Mouse (Mus musculus): ENCODE results near the gene Foxp1. TPM values are rescaled to one million over a fixed set of nuclear protein-coding genes. Genes with fewer than 3 reads are reported as not detected.

Foxp1 gene
- polyA plus RNA-seq, 1 experiment from 2014 or later = 74.0 TPM

GRCm38 (mm10) chr6:99026635-99027541 lies 495.6 kb downstream of the Foxp1 start:
- no peak for ATAC-seq (ENCODE audit: low read depth)
- H3K36me3 ChIP-seq = no peaks in the 10 kb centered on the region
- WGBS = 10% methylated on average over 19 of the region's 19 CpGs
- H3K4me1 ChIP-seq (replicated peaks) = peaks cover 67% of the 10 kb centered on the region
- no peaks in the 10 kb centered on the region for H3K9me3 ChIP-seq
- peak overlapping the region; percentile 90 for H3K27ac ChIP-seq (replicated peaks)
- H3K27me3 ChIP-seq = peaks cover 4% of the 10 kb centered on the region; the same call in 1 of the 2 replicates
- peak overlapping the region; percentile 66 for H3K4me3 ChIP-seq
- H3K4me2 ChIP-seq = peak overlapping the region; percentile 88
- H3K9ac ChIP-seq = peak overlapping the region; percentile 86

GRCm38 (mm10) chr6:99026040-99026439 lies 496.5 kb downstream of the Foxp1 start:
- peak overlapping the region; percentile 39; the same call in 1 of the 2 replicates for H3K9ac ChIP-seq
- no peaks in the 10 kb centered on the region for H3K9me3 ChIP-seq
- H3K4me1 ChIP-seq (replicated peaks) = peaks cover 67% of the 10 kb centered on the region
- no peaks in the 10 kb centered on the region for H3K36me3 ChIP-seq
- H3K4me2 ChIP-seq = peak overlapping the region; percentile 33
- H3K27ac ChIP-seq (replicated peaks) = no peak overlapping the region
- WGBS = 24% methylated on average over 3 of the region's 3 CpGs
- H3K27me3 ChIP-seq = peaks cover 4% of the 10 kb centered on the region; the same call in 1 of the 2 replicates
- H3K4me3 ChIP-seq = peak overlapping the region; percentile 13
- ATAC-seq (ENCODE audit: low read depth) = no peak

- Histone ChIP-seq H3K36me3 (no peaks in the 10 kb centered on the region), H3K27ac (replicated peaks) (peak overlapping the region; percentile 33; the same call in 1 of the 2 replicates), H3K9me3 (no peaks in the 10 kb centered on the region), H3K4me2 (peak overlapping the region; percentile 33), H3K9ac (peak overlapping the region; percentile 31; the same call in 1 of the 2 replicates), H3K4me3 (peak overlapping the region; percentile 13; the same call in 1 of the 2 replicates), H3K27me3 (peaks cover 16% of the 10 kb centered on the region; the same call in 1 of the 2 replicates), H3K4me1 (replicated peaks) (peaks cover 74% of the 10 kb centered on the region)
- ATAC-seq (ENCODE audit: low read depth) = no peak
- WGBS = 7% methylated on average over 9 of the region's 9 CpGs
Observed at GRCm38 (mm10) chr6:99024588-99024987, 497.9 kb downstream of the Foxp1 start.

DNA sequence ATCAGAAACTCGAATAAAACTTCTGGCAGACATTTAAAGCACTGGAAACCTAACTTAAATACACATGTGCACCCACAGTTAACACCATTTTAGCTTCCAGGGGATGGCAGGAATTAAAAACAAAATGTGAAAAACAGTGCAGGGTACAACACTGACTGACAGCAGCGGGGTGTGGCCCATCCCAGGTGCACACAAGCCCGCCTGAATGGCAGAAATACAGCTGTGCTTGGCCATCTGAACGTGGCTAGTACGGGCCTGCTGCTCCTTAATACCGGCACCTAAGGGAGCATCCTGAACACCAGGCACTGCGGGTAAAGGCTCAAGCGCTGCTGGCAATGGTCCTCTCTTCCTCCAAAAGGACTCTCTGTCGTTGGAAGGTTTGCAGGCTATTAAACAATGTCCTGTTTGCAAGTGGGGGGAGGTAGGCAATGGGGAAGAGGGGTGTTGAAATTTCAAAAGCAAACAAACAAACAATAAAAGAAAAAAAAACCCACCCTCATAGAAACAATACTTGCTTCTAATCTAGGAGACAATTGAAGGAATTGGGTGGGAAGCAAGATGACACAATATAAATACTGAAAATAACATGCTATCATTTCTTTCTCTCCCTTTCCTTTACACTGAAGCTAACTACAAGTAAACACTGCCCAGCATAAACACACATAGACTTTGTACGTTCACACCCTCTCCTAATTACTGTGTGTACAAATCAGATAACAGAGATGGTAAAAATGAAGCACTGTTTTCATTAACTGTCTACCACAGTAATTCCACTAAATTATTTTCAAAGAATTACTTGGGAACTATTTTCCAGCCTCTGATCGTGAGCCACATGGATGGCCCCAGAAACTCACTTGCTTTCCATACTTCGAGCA lies 501.7 kb downstream of the Foxp1 start:
- 0 out of 2 replicates have a peak overlapping the region, but pooled peaks have one; percentile 9 for H3K27ac ChIP-seq (replicated peaks)
- H3K36me3 ChIP-seq = no peaks in the 10 kb centered on the region
- H3K27me3 ChIP-seq = peaks cover 35% of the 10 kb centered on the region
- peak overlapping the region; percentile 26 for H3K4me2 ChIP-seq
- H3K4me3 ChIP-seq = no peak overlapping the region
- 47% methylated on average over 12 of the region's 12 CpGs for WGBS
- no peak for ATAC-seq (ENCODE audit: low read depth)
- no peak overlapping the region for H3K9ac ChIP-seq
- H3K9me3 ChIP-seq = no peaks in the 10 kb centered on the region
- peaks cover 63% of the 10 kb centered on the region for H3K4me1 ChIP-seq (replicated peaks)

- H3K4me1 ChIP-seq (replicated peaks) = peaks cover 62% of the 10 kb centered on the region
- no peaks in the 10 kb centered on the region for H3K36me3 ChIP-seq
- no peak overlapping the region for H3K9ac ChIP-seq
- peak; percentile 75 for ATAC-seq (ENCODE audit: low read depth)
- H3K27ac ChIP-seq (replicated peaks) = peak overlapping the region; percentile 54; the same call in 1 of the 2 replicates
- 23% methylated on average over 8 of the region's 8 CpGs for WGBS
- H3K4me2 ChIP-seq = peak overlapping the region; percentile 26
- H3K9me3 ChIP-seq = no peaks in the 10 kb centered on the region
- H3K4me3 ChIP-seq = no peak overlapping the region
- H3K27me3 ChIP-seq = peaks cover 41% of the 10 kb centered on the region
Observed at GRCm38 (mm10) chr6:99019716-99020115, 502.8 kb downstream of the Foxp1 start.

GRCm38 (mm10) chr6:99019266-99019665 lies 503.3 kb downstream of the Foxp1 start:
- no peak overlapping the region for H3K9ac ChIP-seq
- no peaks in the 10 kb centered on the region for H3K9me3 ChIP-seq
- H3K27ac ChIP-seq (replicated peaks) = peak overlapping the region; percentile 54; the same call in 1 of the 2 replicates
- H3K36me3 ChIP-seq = no peaks in the 10 kb centered on the region
- WGBS = 11% methylated on average over 9 of the region's 9 CpGs
- H3K4me3 ChIP-seq = no peak overlapping the region
- peak overlapping the region; percentile 26 for H3K4me2 ChIP-seq
- H3K27me3 ChIP-seq = peaks cover 43% of the 10 kb centered on the region
- peak; percentile 64; the same call in 1 of the 2 replicates for ATAC-seq (ENCODE audit: low read depth)
- peaks cover 62% of the 10 kb centered on the region for H3K4me1 ChIP-seq (replicated peaks)

DNA sequence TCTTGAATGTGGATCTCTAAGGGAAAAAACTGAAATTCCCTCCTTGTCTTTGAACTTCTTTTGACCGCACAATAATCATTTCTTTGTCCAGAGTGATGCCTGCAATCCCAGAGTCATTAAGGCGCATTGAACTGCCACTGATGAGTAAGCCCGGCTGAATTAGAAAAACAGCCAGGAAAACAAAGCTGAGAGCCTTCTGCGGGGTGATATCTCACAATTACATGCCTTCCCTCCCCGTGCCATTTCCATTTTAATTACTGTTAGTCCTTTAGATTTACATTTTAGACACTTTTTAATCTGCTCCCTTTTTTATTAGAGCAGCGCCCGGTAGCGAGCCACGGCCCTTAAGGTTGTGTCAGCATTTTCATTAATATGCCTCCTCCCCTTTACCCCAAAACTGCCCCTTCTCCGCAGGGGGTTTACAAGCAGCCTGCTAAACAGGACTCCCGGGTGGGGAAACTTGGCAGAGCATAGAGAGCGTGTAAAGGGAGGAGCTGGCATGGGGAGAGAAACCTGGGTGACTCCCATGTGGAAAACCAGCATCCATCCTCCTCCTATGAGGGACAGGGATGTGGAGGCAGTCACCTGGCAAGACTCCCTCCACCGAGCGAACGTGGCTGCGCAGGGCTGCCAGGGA lies 508.5 kb downstream of the Foxp1 start:
- Histone ChIP-seq H3K4me3 (no peak overlapping the region), H3K36me3 (no peaks in the 10 kb centered on the region), H3K9me3 (no peaks in the 10 kb centered on the region), H3K4me2 (peak overlapping the region; percentile 17), H3K27me3 (peaks cover 43% of the 10 kb centered on the region), H3K9ac (peak overlapping the region; percentile 6; the same call in 1 of the 2 replicates), H3K4me1 (replicated peaks) (peaks cover 56% of the 10 kb centered on the region), H3K27ac (replicated peaks) (peak overlapping the region; percentile 57; the same call in 1 of the 2 replicates)
- peak; percentile 70 for ATAC-seq (ENCODE audit: low read depth)
- whole genome bisulfite sequencing = 8% methylated on average over 16 of the region's 16 CpGs

DNA sequence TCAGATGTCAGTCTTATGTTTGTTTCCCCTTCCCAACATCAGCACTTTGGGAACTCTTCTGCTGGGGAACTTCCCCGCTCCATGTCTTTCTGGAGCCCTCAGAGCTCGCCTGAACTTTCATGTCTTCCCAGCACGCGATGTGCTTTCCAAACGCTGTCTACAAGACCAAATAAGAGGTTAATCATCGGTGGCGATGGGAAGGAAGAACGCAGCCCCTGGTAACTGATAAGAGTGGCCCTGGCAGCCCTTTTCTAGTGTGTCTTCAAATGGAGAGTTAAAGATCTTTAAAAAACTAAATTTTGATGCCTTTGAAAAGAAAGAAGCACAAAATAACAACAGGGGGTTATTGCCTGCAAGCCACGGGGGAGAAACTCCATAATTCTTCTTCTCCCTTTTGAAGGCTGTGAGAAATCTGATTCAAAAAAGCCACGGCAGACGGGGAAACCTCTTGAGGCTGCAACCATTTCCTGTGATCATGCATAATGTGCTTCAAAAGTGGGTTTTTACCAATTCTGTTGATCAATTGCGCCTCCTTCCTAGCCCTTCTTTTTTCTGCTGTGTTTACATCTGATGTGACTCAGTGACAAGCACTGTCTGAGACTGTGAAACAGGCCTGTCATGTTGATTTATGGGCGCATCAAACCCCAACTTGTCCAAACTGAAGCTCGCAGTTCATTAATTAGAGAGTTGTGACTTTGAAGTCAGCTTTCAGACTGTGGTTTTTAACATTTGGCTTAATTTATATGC lies 509.2 kb downstream of the Foxp1 start:
- Histone ChIP-seq H3K9me3 (peaks cover 4% of the 10 kb centered on the region; the same call in 1 of the 2 replicates), H3K36me3 (peaks cover 4% of the 10 kb centered on the region), H3K27me3 (peaks cover 43% of the 10 kb centered on the region), H3K9ac (no peak overlapping the region), H3K4me2 (peak overlapping the region; percentile 17), H3K4me3 (no peak overlapping the region), H3K27ac (replicated peaks) (peak overlapping the region; percentile 10; the same call in 1 of the 2 replicates), H3K4me1 (replicated peaks) (peaks cover 50% of the 10 kb centered on the region)
- peak; percentile 74; the same call in 1 of the 2 replicates for ATAC-seq (ENCODE audit: low read depth)
- WGBS = 8% methylated on average over 14 of the region's 14 CpGs

GRCm38 (mm10) chr6:99011895-99012584 lies 510.5 kb downstream of the Foxp1 start:
- no peak for ATAC-seq (ENCODE audit: low read depth)
- Histone ChIP-seq H3K4me1 (replicated peaks) (peaks cover 46% of the 10 kb centered on the region), H3K4me2 (no peak overlapping the region), H3K9ac (no peak overlapping the region), H3K36me3 (peaks cover 5% of the 10 kb centered on the region), H3K27me3 (peaks cover 42% of the 10 kb centered on the region), H3K9me3 (peaks cover 6% of the 10 kb centered on the region; the same call in 1 of the 2 replicates), H3K27ac (replicated peaks) (no peak overlapping the region), H3K4me3 (no peak overlapping the region)
- 50% methylated on average over 8 of the region's 8 CpGs for WGBS

GRCm38 (mm10) chr6:99009771-99010170 lies 512.8 kb downstream of the Foxp1 start:
- H3K4me2 ChIP-seq = no peak overlapping the region
- 44% methylated on average over 10 of the region's 10 CpGs for WGBS
- H3K9ac ChIP-seq = no peak overlapping the region
- H3K36me3 ChIP-seq = peaks cover 5% of the 10 kb centered on the region
- no peak overlapping the region for H3K4me3 ChIP-seq
- peaks cover 27% of the 10 kb centered on the region for H3K27me3 ChIP-seq
- H3K9me3 ChIP-seq = peaks cover 6% of the 10 kb centered on the region; the same call in 1 of the 2 replicates
- H3K27ac ChIP-seq (replicated peaks) = no peak overlapping the region
- H3K4me1 ChIP-seq (replicated peaks) = peaks cover 45% of the 10 kb centered on the region
- ATAC-seq (ENCODE audit: low read depth) = no peak

All from neural tube, embryonic 13.5 days (tissue).